Mouse (Mus musculus) MEL (cell line): ENCODE measurements around the gene Lrtm1. TPM values are rescaled to one million over a fixed set of nuclear protein-coding genes. Genes with fewer than 3 reads are reported as not detected.

Source experiments
- DNase-seq: peaks from one replicate; pipeline ENCODE4 v3.0.0; 2011; ENCODE audit warnings: low read depth, low spot score
- H3K27ac ChIP-seq: 2 replicates; pipeline ENCODE4 v1.5.1; 2012; ENCODE audit warnings: low read depth, mild to moderate bottlenecking, control low read depth, low read length, moderate library complexity; ENCODE audit not compliant: control insufficient read depth
- H3K27me3 ChIP-seq, 2 experiments: fragments of 150-350 bp in 1 of 2; sonication (generic) in 1 of 2; 2 replicates each; pipeline ENCODE4 v1.6.1; 2012; ENCODE audit warnings: low read length in 2 of 2, mild to moderate bottlenecking in 2 of 2, improper control_type of control experiment in 1 of 2, moderate library complexity in 1 of 2; ENCODE audit not compliant: insufficient read depth in 2 of 2, control insufficient read depth in 1 of 2
- H3K36me3 ChIP-seq, 2 experiments: 2 replicates each; pipeline ENCODE4 v1.6.1; 2012 to 2014; ENCODE audit warnings: low read length in 2 of 2, improper control_type of control experiment in 1 of 2, inconsistent platforms in 1 of 2, mild to moderate bottlenecking in 1 of 2; ENCODE audit not compliant: insufficient read depth in 2 of 2, control insufficient read depth in 1 of 2
- H3K4me1 ChIP-seq, 2 experiments: fragments of 150-350 bp in 1 of 2; sonication (generic) in 1 of 2; 2 replicates each; pipeline ENCODE4 v1.6.1; 2012; ENCODE audit warnings: low read length in 2 of 2, improper control_type of control experiment in 1 of 2, mild to moderate bottlenecking in 1 of 2; ENCODE audit not compliant: insufficient read depth in 2 of 2, control insufficient read depth in 1 of 2
- H3K4me3 ChIP-seq, 2 experiments: fragments of 150-350 bp in 1 of 2; sonication (generic) in 1 of 2; 2 replicates each; pipeline ENCODE4 v1.5.1; 2012; ENCODE audit warnings: low read depth in 2 of 2, low read length in 2 of 2, mild to moderate bottlenecking in 2 of 2, moderate library complexity in 2 of 2, control low read depth in 1 of 2, improper control_type of control experiment in 1 of 2; ENCODE audit not compliant: control insufficient read depth in 1 of 2, insufficient read depth in 1 of 2
- H3K79me2 ChIP-seq: 2 replicates; pipeline ENCODE4 v1.6.1; 2012; ENCODE audit warnings: mild to moderate bottlenecking, low read length, moderate library complexity; ENCODE audit not compliant: control insufficient read depth, poor library complexity, insufficient read depth
- H3K9ac ChIP-seq: 2 replicates; pipeline ENCODE4 v1.6.1; 2012; ENCODE audit warnings: low read depth, mild to moderate bottlenecking, control low read depth, low read length, moderate library complexity; ENCODE audit not compliant: control insufficient read depth, poor library complexity, severe bottlenecking
- H3K9me3 ChIP-seq: fragments of 150-350 bp; sonication (generic); replicated peaks from 2 replicates; pipeline ENCODE4 v1.6.1; 2012; ENCODE audit warnings: mild to moderate bottlenecking, low read length, improper control_type of control experiment, moderate library complexity; ENCODE audit not compliant: insufficient read depth
- BHLHE40 ChIP-seq: IDR thresholded peaks from 2 replicates; pipeline ENCODE4 v1.6.1; 2012; ENCODE audit warnings: low read depth, mild to moderate bottlenecking, inconsistent platforms, low read length, improper control_type of control experiment, borderline replicate concordance
- CHD1 ChIP-seq: IDR thresholded peaks from 2 replicates; pipeline ENCODE4 v1.6.1; 2012; ENCODE audit warnings: low read depth, mild to moderate bottlenecking, inconsistent platforms, low read length, improper control_type of control experiment
- E2F4 ChIP-seq: IDR thresholded peaks from 2 replicates; pipeline ENCODE4 v1.6.1; 2011; ENCODE audit warnings: low read depth, low read length, improper control_type of control experiment, borderline replicate concordance
- ELF1 ChIP-seq: IDR thresholded peaks from 2 replicates; pipeline ENCODE4 v1.6.1; 2014; ENCODE audit warnings: low read depth, mild to moderate bottlenecking, inconsistent platforms, low read length, improper control_type of control experiment, moderate library complexity
- ETS1 ChIP-seq: IDR thresholded peaks from 2 replicates; pipeline ENCODE4 v1.6.1; 2012; ENCODE audit warnings: low read depth, mild to moderate bottlenecking, inconsistent platforms, low read length, improper control_type of control experiment, moderate library complexity
- GABPA ChIP-seq: IDR thresholded peaks from 2 replicates; pipeline ENCODE4 v1.6.1; 2012; ENCODE audit warnings: low read depth, mild to moderate bottlenecking, inconsistent platforms, low read length, improper control_type of control experiment, moderate library complexity
- GATA1 ChIP-seq: IDR thresholded peaks from 2 replicates; pipeline ENCODE4 v1.6.1; 2011; ENCODE audit warnings: low read depth, low read length, improper control_type of control experiment
- HCFC1 ChIP-seq: IDR thresholded peaks from 2 replicates; pipeline ENCODE4 v1.6.1; 2012; ENCODE audit warnings: low read depth, mild to moderate bottlenecking, inconsistent platforms, low read length, improper control_type of control experiment, moderate library complexity
- JUND ChIP-seq: IDR thresholded peaks from 2 replicates; pipeline ENCODE4 v1.6.1; 2011; ENCODE audit warnings: low read depth, mild to moderate bottlenecking, improper control_type of control experiment, low read length
- MAFK ChIP-seq: IDR thresholded peaks from 2 replicates; pipeline ENCODE4 v1.6.1; 2011; ENCODE audit warnings: low read depth, mild to moderate bottlenecking, low read length, improper control_type of control experiment, borderline replicate concordance
- MEF2A ChIP-seq: IDR thresholded peaks from 2 replicates; pipeline ENCODE4 v1.6.1; 2014; ENCODE audit warnings: low read depth, mild to moderate bottlenecking, inconsistent platforms, low read length, improper control_type of control experiment; ENCODE audit not compliant: poor library complexity, insufficient replicate concordance, severe bottlenecking; ENCODE audit errors: extremely low read depth
- MXI1 ChIP-seq: IDR thresholded peaks from 2 replicates; pipeline ENCODE4 v1.6.1; 2011; ENCODE audit warnings: mild to moderate bottlenecking, low read depth, low read length, improper control_type of control experiment
- MYC ChIP-seq: IDR thresholded peaks from 2 replicates; pipeline ENCODE4 v1.6.1; 2011; ENCODE audit warnings: low read depth, mild to moderate bottlenecking, low read length, improper control_type of control experiment, moderate library complexity
- NELFE ChIP-seq: IDR thresholded peaks from 2 replicates; pipeline ENCODE4 v1.6.1; 2011; ENCODE audit warnings: low read depth, low read length, improper control_type of control experiment
- NRF1 ChIP-seq: IDR thresholded peaks from 2 replicates; pipeline ENCODE4 v1.6.1; 2014; ENCODE audit warnings: low read depth, mild to moderate bottlenecking, inconsistent platforms, low read length, improper control_type of control experiment, moderate library complexity; ENCODE audit not compliant: poor library complexity, insufficient read depth, severe bottlenecking
- POLR2AphosphoS2 ChIP-seq: IDR thresholded peaks from 2 replicates; pipeline ENCODE4 v1.6.1; 2011; ENCODE audit warnings: low read length, improper control_type of control experiment
- POLR2AphosphoS5 ChIP-seq: IDR thresholded peaks from 2 replicates; pipeline ENCODE4 v1.6.1; 2012; ENCODE audit warnings: low read depth, borderline replicate concordance, mild to moderate bottlenecking, inconsistent platforms, low read length, moderate library complexity, mixed read lengths
- RAD21 ChIP-seq: IDR thresholded peaks from 2 replicates; pipeline ENCODE4 v1.6.1; 2011; ENCODE audit warnings: mild to moderate bottlenecking, low read depth, low read length, improper control_type of control experiment
- TAL1 ChIP-seq: IDR thresholded peaks from 2 replicates; pipeline ENCODE4 v1.6.1; 2012; ENCODE audit warnings: mild to moderate bottlenecking, inconsistent platforms, low read length, moderate library complexity, mixed read lengths
- UBTF ChIP-seq: IDR thresholded peaks from 2 replicates; pipeline ENCODE4 v1.6.1; 2012; ENCODE audit warnings: low read depth, mild to moderate bottlenecking, inconsistent platforms, low read length, improper control_type of control experiment, moderate library complexity, borderline replicate concordance; ENCODE audit not compliant: insufficient read depth
- USF2 ChIP-seq, 2 experiments: IDR thresholded peaks; 2 replicates each; pipeline ENCODE4 v1.6.1; 2011 to 2012; ENCODE audit warnings: improper control_type of control experiment in 2 of 2, low read length in 2 of 2, borderline replicate concordance in 1 of 2, inconsistent platforms in 1 of 2, low read depth in 1 of 2, mild to moderate bottlenecking in 1 of 2; ENCODE audit not compliant: insufficient read depth in 1 of 2
- ZMIZ1 ChIP-seq: IDR thresholded peaks from 2 replicates; pipeline ENCODE4 v1.6.1; 2012; ENCODE audit warnings: low read depth, mild to moderate bottlenecking, inconsistent platforms, low read length, improper control_type of control experiment, moderate library complexity
- ZNF384 ChIP-seq: IDR thresholded peaks from 2 replicates; pipeline ENCODE4 v1.6.1; 2012; ENCODE audit warnings: low read depth, mild to moderate bottlenecking, inconsistent platforms, low read length, improper control_type of control experiment
- polyA plus RNA-seq, 2 experiments: library from polyadenylated mRNA; stranded (reverse) in 1 of 2; unstranded in 1 of 2; fragments of >175 nt in 1 of 2; fragments of >200 nt in 1 of 2; gene quantifications; 2 replicates each; pipeline versions ENCODE4 v1.2.1 to v1.2.4; 2012; ENCODE audit warnings: low replicate concordance in 2 of 2, low read depth in 1 of 2; ENCODE audit not compliant: insufficient read length in 2 of 2, insufficient read depth in 1 of 2, missing spikeins in 1 of 2
- total RNA-seq: library from RNA; depleted of rRNA; stranded (reverse); fragments of 300-350 nt; gene quantifications from 2 replicates; pipeline ENCODE4 v1.2.3, GENCODE M21; 2012

Gene Lrtm1
- total and polyA plus RNA-seq, 3 experiments = not detected

DNA sequence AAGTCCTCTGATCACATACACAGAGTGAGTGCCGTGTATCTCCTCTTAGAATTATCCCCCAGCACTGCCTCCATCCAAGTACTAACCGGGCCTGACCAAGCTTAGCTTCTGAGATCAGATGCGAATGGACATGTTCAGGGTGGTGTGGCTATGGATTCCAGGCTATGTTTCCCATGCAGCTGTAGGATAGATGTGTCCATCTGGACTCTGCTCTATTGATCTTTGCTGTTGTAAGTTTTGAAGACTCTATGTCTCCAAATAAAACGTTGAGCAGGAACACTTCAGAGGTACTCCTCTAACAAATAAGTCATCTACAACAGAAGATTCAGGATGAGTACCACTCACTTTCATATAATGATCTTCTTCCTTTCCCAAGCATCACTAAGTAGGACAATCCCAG, 8.4 kb upstream of the Lrtm1 start:
- no peaks in the 10 kb centered on the region for H3K79me2 ChIP-seq
- no peak overlapping the region for H3K9ac ChIP-seq
- no peaks in the 10 kb centered on the region for H3K9me3 ChIP-seq
- H3K4me1 ChIP-seq = no peaks in the 10 kb centered on the region
- no peak overlapping the region for H3K27ac ChIP-seq
- H3K27me3 ChIP-seq = no peaks in the 10 kb centered on the region
- H3K36me3 ChIP-seq = no peaks in the 10 kb centered on the region
- DNase-seq = no peak
- no peak overlapping the region for H3K4me3 ChIP-seq
- TF ChIP-seq ELF1 = no peak
- no peak for TF ChIP-seq POLR2AphosphoS2
- TF ChIP-seq MYC = no peak
- no peak for TF ChIP-seq BHLHE40
- TF ChIP-seq USF2 (IDR thresholded peaks at IDR 0.05; ENCODE audit: borderline replicate concordance in 1 of 2, insufficient read depth in 1 of 2, low read depth in 1 of 2, low read length in 2 of 2) = no peak
- TF ChIP-seq GABPA = no peak
- TF ChIP-seq RAD21 = no peak
- TF ChIP-seq ZNF384 = no peak

DNA sequence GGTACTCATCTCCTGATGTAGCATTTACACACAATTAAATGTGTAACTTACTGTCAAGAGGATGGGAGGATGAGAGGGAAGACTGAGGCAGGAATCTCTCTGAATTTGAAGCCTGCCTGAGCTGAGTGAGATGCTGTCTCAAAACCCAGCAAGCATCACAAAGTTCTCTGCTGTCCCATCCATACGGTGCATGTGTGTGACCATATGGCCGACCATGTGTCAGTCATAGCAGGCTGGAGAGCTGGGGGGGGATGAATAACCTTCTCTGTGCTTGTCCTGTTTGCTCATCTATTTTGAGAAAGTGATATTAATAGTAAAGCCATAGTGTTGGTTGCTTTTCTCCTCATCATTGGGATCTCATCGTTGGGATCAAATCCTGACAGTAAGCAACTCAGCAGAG, 4.8 kb upstream of the Lrtm1 start:
- H3K4me1 ChIP-seq = no peaks in the 10 kb centered on the region
- no peak overlapping the region for H3K27ac ChIP-seq
- H3K9ac ChIP-seq = no peak overlapping the region

DNA sequence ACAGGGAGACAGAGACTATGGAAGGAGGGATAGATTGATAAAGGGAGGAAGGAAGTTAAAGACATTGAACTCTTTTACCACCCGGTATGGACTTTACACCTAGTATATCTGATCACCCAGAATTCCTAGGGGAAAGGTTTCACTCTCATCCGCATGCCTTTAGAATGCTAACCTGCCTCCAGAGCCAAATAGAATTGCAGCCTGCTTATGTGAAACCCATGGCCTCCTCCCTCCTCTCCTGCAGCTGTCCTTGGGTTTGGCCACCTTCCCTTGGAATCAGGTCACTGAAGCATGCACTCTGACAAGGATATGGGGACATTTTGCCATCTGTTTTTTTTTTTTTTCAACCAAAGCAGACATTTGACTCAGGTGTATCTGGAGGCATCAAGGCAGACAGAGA, 3.3 kb upstream of the Lrtm1 start:
- Histone ChIP-seq H3K4me3 (no peak overlapping the region), H3K4me1 (no peaks in the 10 kb centered on the region), H3K27me3 (no peaks in the 10 kb centered on the region), H3K79me2 (no peaks in the 10 kb centered on the region), H3K36me3 (no peaks in the 10 kb centered on the region), H3K27ac (no peak overlapping the region), H3K9ac (no peak overlapping the region), H3K9me3 (no peaks in the 10 kb centered on the region; the same call in 1 of the 2 replicates)
- no peak for DNase-seq
- no peak for TF ChIP-seq MAFK
- TF ChIP-seq HCFC1 = no peak
- no peak for TF ChIP-seq E2F4
- no peak for TF ChIP-seq JUND
- TF ChIP-seq ZMIZ1 = no peak
- TF ChIP-seq POLR2AphosphoS2 = no peak
- no peak for TF ChIP-seq GATA1
- no peak for TF ChIP-seq NRF1

More for the DNA sequence above, 4.8 kb upstream of the Lrtm1 start:
- no peak for TF ChIP-seq NRF1
- TF ChIP-seq CHD1 = no peak
- no peak for TF ChIP-seq MXI1
- no peak for TF ChIP-seq TAL1
- TF ChIP-seq ETS1 = no peak
- TF ChIP-seq POLR2AphosphoS5 = no peak
- TF ChIP-seq ZNF384 = no peak
- no peak for TF ChIP-seq MEF2A
- no peak for TF ChIP-seq GATA1
- no peak for TF ChIP-seq NELFE
- TF ChIP-seq UBTF = no peak
- H3K79me2 ChIP-seq = no peaks in the 10 kb centered on the region
- no peak for DNase-seq
- no peaks in the 10 kb centered on the region; the same call in 1 of the 2 replicates for H3K9me3 ChIP-seq
- H3K36me3 ChIP-seq = no peaks in the 10 kb centered on the region
- H3K27me3 ChIP-seq = no peaks in the 10 kb centered on the region
- H3K4me3 ChIP-seq = no peak overlapping the region
